In the genomic region with DNA sequence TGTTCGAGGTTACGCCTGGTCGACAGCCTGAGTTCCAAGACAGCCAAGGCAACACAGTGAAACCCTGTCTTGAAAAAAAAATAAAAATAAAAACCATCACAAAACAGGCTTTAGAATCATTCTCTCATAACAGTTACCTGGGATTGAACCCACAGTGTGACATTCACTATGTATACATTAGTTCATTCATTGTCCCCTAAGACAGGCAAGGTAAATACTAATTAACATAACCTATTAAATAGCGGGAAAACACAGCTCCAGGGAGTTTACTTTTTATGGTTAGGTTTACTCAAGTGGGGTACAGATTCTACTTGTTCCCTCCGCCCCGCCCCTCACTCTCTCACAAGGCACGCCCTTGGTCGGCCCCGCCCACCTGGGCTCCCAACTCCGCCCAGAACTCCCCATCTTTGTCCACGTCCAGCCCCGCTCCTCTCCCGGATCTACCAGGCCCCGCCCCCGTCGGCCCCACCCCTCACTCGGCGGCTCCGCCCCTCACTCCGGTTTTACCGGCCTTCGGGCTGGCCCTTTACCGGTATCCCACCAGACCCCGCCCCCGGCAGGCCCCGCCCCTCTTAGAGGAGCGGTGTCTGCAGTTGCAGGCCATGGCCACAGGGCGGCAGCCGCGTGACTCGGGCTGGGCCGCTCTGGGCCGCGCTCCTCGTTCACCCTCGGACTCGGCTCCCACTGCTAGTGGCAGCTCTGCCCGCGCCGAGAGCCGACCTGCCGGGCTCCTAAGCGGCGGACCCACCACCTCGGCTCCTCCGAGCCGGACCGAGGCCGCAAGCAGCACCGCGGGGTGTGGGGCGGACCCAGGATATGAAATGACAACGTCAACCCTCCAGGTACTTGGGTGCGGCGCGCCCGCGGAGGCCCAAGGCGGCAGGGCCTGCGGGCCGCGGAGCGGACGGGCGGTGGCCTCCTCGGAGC, we compare ENCODE assay signal across 8 mouse cellular contexts. TPM values are rescaled to one million over a fixed set of nuclear protein-coding genes. Genes with fewer than 3 reads are reported as not detected.
DNase-seq lines count a peak whose midpoint lies in the region; ATAC-seq and TF ChIP-seq lines count a peak whose summit lies in the region.

A gene (plus strand): TSS at position 573 of the 927 bp plus-strand sequence.

- H3K27me3 ChIP-seq in Patski = no peaks in the 10 kb centered on the region
- no peaks in the 10 kb centered on the region for H3K27me3 ChIP-seq in hindbrain, embryonic 14.5 days (ENCODE audit: control insufficient read depth, insufficient read depth, low read length)

- peaks cover 3% of the 10 kb centered on the region; the same call in 1 of the 2 replicates for H3K36me3 ChIP-seq in hindbrain, embryonic 14.5 days (replicated peaks; ENCODE audit: control insufficient read depth, insufficient read depth)

- peak within 1 kb of the TSS; percentile 99 for H3K9ac ChIP-seq in hindbrain, embryonic 14.5 days

- H3K4me2 ChIP-seq in hindbrain, embryonic 14.5 days (replicated peaks) = peak within 1 kb of the TSS; percentile 80

- peak; percentile 99 for TF ChIP-seq CTCF in Patski (IDR thresholded peaks at IDR 0.05)

- peak; percentile 55 for DNase-seq in Patski (ENCODE audit: low read depth, low spot score)
- peak; percentile 98 for DNase-seq in cerebellum, postnatal 14 days
- DNase-seq in frontal cortex, postnatal 25 days (ENCODE audit: low spot score in 2 of 2) = peak; percentile 84 to 92
- DNase-seq in hindbrain, embryonic 14.5 days (ENCODE audit: low spot score) = peak; percentile 96
- peak; percentile 95 for DNase-seq in layer of hippocampus, postnatal 36 days
- peak; percentile 98 for DNase-seq in lung, postnatal 36 days
- DNase-seq in retina, postnatal 1 day = peak; percentile 95
- peak; percentile 93 to 99 for DNase-seq in urinary bladder, adult 18-20 months (ENCODE audit: low spot score in 2 of 2)

- 5% methylated on average over 66 of the region's 66 CpGs for WGBS in hindbrain, embryonic 14.5 days

- peak within 1 kb of the TSS; percentile 99 for H3K4me3 ChIP-seq in hindbrain, embryonic 14.5 days (replicated peaks; ENCODE audit: low read length)

- in situ Hi-C loops in Patski (cut with MboI; ENCODE audit: low pct_unique_long_range_greater_than_20kb) = no loop called here

- no peaks in the 10 kb centered on the region for H3K9me3 ChIP-seq in hindbrain, embryonic 14.5 days (ENCODE audit: control insufficient read depth, low read length)

- CTCF ChIA-PET in Patski (lab: Charles Lee) = interaction anchor here (1.1 kb wide), 1 partner anchor 313 kb away, joined by 4 read pairs; no protein-coding TSS in a partner anchor

- peak; percentile 89 for ATAC-seq in Patski
- peak; percentile 95 for ATAC-seq in hindbrain, embryonic 14.5 days (ENCODE audit: low FRiP score)

- H3K4me1 ChIP-seq in hindbrain, embryonic 14.5 days (replicated peaks; ENCODE audit: control insufficient read depth, insufficient read depth, low read length) = peaks cover 14% of the 10 kb centered on the region

- POLR2A ChIA-PET in Patski (lab: Charles Lee) = no interaction called here

- peak within 1 kb of the TSS; percentile 84 for H3K27ac ChIP-seq in hindbrain, embryonic 14.5 days

RNA-seq across cellular contexts. Expression of the gene that starts here (rescaled TPM):
- 57.2 TPM for polyA plus RNA-seq in Patski (2021)
- 149 and 172 TPM in 2 replicates for polyA plus RNA-seq in hindbrain, embryonic 14.5 days (2014; fragmentation: Nextera tagmentation; extraction: Ambion mirVana)
- 100 to 1,000 TPM; 107 to 108 TPM for total RNA-seq in layer of hippocampus, postnatal 36 days (2021)

Comparison
In these comparisons a context has a peak if more than half of its experiments do, and no peak if none do; other contexts are left out.
1. Peak in every context shown above with its lines: DNase-seq, ATAC-seq, H3K4me3 ChIP-seq and H3K27ac ChIP-seq.